Mouse (Mus musculus): ENCODE data around the gene Gm9844. TPM values are rescaled to one million over a fixed set of nuclear protein-coding genes. Genes with fewer than 3 reads are reported as not detected.
"Not testable (repeated sequence)": the region's sequence is repeated elsewhere in the genome, so short reads cannot be mapped to it uniquely, and the experiment has no call there.

The Gm9844 gene
- polyA plus RNA-seq, 1 experiment = 23.1 TPM

DNA sequence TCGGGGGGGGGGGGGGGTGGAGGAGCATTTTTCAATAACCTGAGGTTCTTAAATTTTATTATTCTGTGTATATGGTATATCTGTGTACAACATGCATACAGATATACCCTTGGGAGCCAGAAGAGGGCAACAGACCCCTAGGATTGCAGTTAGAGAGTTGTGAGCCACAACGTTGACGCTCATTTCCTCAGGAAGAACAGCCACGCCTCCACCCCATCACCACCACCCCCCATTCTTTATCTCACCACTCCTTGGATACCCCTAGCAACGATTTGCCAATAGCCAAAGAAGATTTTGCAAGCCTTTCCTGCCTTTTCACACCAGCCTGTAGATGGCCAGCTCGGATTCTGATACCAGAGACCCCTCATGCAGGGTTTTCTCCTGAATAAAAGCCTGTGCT, 16.3 kb upstream of the Gm9844 start:
- Histone ChIP-seq H3K4me1 (peaks cover 37% of the 10 kb centered on the region), H3K9me3 (no peaks in the 10 kb centered on the region), H3K27me3 (replicated peaks) (no peaks in the 10 kb centered on the region), H3K36me3 (replicated peaks; ENCODE audit: low read length) (no peaks in the 10 kb centered on the region), H3K4me3 (replicated peaks) (peak overlapping the region; percentile 69)
- TF ChIP-seq GATA1 (IDR thresholded peaks at IDR 0.05; ENCODE audit: borderline replicate concordance, low read length) (no peak), FLI1 (IDR thresholded peaks at IDR 0.05; ENCODE audit: low read length) (no peak)

GRCm38 (mm10) chr7:24846576-24846975, 15.4 kb upstream of the Gm9844 start:
- not testable (repeated sequence) for H3K4me3 ChIP-seq (replicated peaks); H3K27me3 ChIP-seq (replicated peaks); H3K36me3 ChIP-seq (replicated peaks; ENCODE audit: low read length); H3K9me3 ChIP-seq
- peaks cover 45% of the 10 kb centered on the region for H3K4me1 ChIP-seq

GRCm38 (mm10) chr7:24850162-24850561, 11.9 kb upstream of the Gm9844 start:
- Histone ChIP-seq H3K4me1 (peaks cover 75% of the 10 kb centered on the region), H3K36me3 (replicated peaks; ENCODE audit: low read length) (no peaks in the 10 kb centered on the region), H3K9me3 (no peaks in the 10 kb centered on the region), H3K4me3 (replicated peaks) (peak overlapping the region; percentile 66), H3K27me3 (replicated peaks) (no peaks in the 10 kb centered on the region)
- TF ChIP-seq FLI1 (IDR thresholded peaks at IDR 0.05; ENCODE audit: low read length) (no peak), GATA1 (IDR thresholded peaks at IDR 0.05; ENCODE audit: borderline replicate concordance, low read length) (no peak)

- no peak for TF ChIP-seq FLI1 (IDR thresholded peaks at IDR 0.05; ENCODE audit: low read length)
- no peak for TF ChIP-seq GATA1 (IDR thresholded peaks at IDR 0.05; ENCODE audit: borderline replicate concordance, low read length)
- H3K4me3 ChIP-seq (replicated peaks) = peak overlapping the region; percentile 87
- peaks cover 75% of the 10 kb centered on the region for H3K4me1 ChIP-seq
- H3K27me3 ChIP-seq (replicated peaks) = no peaks in the 10 kb centered on the region
- no peaks in the 10 kb centered on the region for H3K9me3 ChIP-seq
- H3K36me3 ChIP-seq (replicated peaks; ENCODE audit: low read length) = no peaks in the 10 kb centered on the region
These were observed 11.1 kb upstream of the Gm9844 start for GRCm38 (mm10) chr7:24850899-24851303.

- no peaks in the 10 kb centered on the region for H3K36me3 ChIP-seq (replicated peaks; ENCODE audit: low read length)
- peak overlapping the region; percentile 85 for H3K4me3 ChIP-seq (replicated peaks)
- peaks cover 75% of the 10 kb centered on the region for H3K4me1 ChIP-seq
These were observed 10.3 kb upstream of the Gm9844 start for GRCm38 (mm10) chr7:24851596-24852325.

GRCm38 (mm10) chr7:24852557-24853232, 9.3 kb upstream of the Gm9844 start:
- Histone ChIP-seq H3K4me1 (peaks cover 82% of the 10 kb centered on the region), H3K27me3 (replicated peaks) (no peaks in the 10 kb centered on the region), H3K4me3 (replicated peaks) (peak overlapping the region; percentile 85), H3K36me3 (replicated peaks; ENCODE audit: low read length) (no peaks in the 10 kb centered on the region), H3K9me3 (no peaks in the 10 kb centered on the region)
- no peak for TF ChIP-seq FLI1 (IDR thresholded peaks at IDR 0.05; ENCODE audit: low read length)
- no peak for TF ChIP-seq GATA1 (IDR thresholded peaks at IDR 0.05; ENCODE audit: borderline replicate concordance, low read length)

More at GRCm38 (mm10) chr7:24851596-24852325, 10.3 kb upstream of the Gm9844 start:
- Histone ChIP-seq H3K9me3 (no peaks in the 10 kb centered on the region), H3K27me3 (replicated peaks) (no peaks in the 10 kb centered on the region)
- TF ChIP-seq GATA1 (IDR thresholded peaks at IDR 0.05; ENCODE audit: borderline replicate concordance, low read length) = no peak
- no peak for TF ChIP-seq FLI1 (IDR thresholded peaks at IDR 0.05; ENCODE audit: low read length)

DNA sequence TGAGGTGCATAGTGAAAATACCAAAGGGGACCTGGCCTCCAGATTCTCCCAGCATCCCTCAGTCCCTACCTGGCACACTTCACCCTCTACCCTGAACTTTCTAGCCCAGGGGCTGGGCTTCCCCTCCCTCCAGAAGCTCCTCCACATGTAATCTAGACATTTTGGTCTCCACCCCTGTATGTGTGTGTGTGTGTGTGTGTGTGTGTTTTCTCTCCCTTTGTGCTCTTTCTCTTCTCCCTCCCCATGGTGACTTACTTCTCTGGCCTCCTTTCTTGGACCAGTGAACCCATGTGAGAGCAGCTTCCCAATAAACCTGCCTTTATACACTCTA, 8.8 kb upstream of the Gm9844 start:
- TF ChIP-seq FLI1 (IDR thresholded peaks at IDR 0.05; ENCODE audit: low read length) (no peak), GATA1 (IDR thresholded peaks at IDR 0.05; ENCODE audit: borderline replicate concordance, low read length) (no peak)
- H3K4me3 ChIP-seq (replicated peaks) = no peak overlapping the region
- peaks cover 85% of the 10 kb centered on the region for H3K4me1 ChIP-seq
- no peaks in the 10 kb centered on the region for H3K36me3 ChIP-seq (replicated peaks; ENCODE audit: low read length)
- H3K9me3 ChIP-seq = no peaks in the 10 kb centered on the region
- no peaks in the 10 kb centered on the region for H3K27me3 ChIP-seq (replicated peaks)

DNA sequence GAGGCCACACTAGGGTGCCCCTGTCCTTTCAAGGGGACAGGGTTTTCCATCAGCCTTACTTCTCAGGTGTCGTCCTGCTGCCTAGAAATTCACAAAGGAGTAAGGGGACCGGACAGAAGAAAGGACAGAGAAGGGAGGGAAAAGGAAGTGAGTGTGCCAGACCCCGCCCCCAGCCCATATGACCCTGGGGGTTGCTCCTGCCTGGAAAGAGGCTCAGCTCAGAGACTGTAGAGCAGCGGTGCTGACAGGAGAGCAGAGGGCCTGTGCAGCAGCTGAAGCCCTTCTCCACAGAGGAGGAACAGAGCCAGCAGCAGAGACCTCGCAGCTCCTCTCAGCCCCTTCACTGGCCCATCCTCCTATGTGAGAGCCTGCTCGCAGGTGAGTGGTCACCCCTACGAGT, 8.3 kb upstream of the Gm9844 start:
- Histone ChIP-seq H3K4me3 (replicated peaks) (peak overlapping the region; percentile 74), H3K27me3 (replicated peaks) (no peaks in the 10 kb centered on the region), H3K36me3 (replicated peaks; ENCODE audit: low read length) (no peaks in the 10 kb centered on the region), H3K9me3 (no peaks in the 10 kb centered on the region), H3K4me1 (peaks cover 85% of the 10 kb centered on the region)
- no peak for TF ChIP-seq GATA1 (IDR thresholded peaks at IDR 0.05; ENCODE audit: borderline replicate concordance, low read length)
- TF ChIP-seq FLI1 (IDR thresholded peaks at IDR 0.05; ENCODE audit: low read length) = no peak

DNA sequence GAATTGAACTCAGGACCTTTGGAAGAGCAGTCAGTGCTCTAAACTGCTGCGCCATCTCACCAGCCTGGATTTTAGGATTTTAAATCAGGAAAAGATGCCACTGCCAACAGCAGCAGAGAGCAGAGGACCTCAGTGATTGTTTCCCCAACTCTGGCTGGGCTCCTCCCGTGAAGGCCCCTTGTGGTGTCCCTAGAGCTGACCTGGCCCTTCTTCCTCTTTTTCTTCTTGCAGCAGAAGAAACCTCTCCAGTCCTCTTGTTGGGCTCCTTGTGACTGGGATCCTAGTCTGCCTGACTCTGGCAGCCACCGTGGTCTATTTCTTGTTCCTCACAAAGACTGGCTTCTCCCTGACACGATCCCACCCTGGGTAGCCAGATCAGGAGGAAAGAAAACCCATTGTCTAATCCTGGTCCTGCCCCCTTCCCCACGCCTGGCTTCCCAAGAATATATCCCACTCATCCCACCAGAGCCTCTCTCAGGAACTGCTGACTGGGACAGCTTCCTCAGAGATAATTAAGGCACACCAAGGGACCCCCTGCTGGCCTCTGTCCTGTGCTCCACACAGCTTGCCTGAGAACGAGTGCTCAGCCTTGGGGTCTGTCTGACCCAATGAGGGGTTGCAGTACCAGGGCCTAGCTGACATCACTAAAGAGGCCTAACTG, 5.4 kb upstream of the Gm9844 start:
- Histone ChIP-seq H3K36me3 (replicated peaks; ENCODE audit: low read length) (no peaks in the 10 kb centered on the region), H3K4me3 (replicated peaks) (no peak overlapping the region), H3K4me1 (peaks cover 72% of the 10 kb centered on the region), H3K27me3 (replicated peaks) (peaks cover 3% of the 10 kb centered on the region), H3K9me3 (no peaks in the 10 kb centered on the region)
- no peak for TF ChIP-seq FLI1 (IDR thresholded peaks at IDR 0.05; ENCODE audit: low read length)
- no peak for TF ChIP-seq GATA1 (IDR thresholded peaks at IDR 0.05; ENCODE audit: borderline replicate concordance, low read length)

DNA sequence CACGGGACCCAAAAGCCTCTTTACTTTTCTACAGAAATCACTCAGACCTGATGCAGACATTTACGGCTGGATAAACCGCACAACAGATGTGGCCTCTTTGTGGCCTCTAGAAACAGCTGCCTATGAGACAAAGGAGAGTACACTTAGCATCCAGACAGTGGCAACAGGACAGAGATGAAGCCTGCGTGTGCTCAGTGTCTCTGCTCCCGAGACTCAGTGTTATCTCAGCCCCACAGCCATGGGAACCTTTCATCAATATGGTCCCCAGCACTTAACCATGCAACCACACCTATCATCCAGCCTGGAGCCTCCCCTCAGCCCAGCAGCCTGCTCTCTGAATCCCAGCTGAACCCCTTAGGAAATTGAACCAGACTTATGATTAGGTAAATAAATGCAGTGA, 2.8 kb upstream of the Gm9844 start:
- no peaks in the 10 kb centered on the region for H3K9me3 ChIP-seq
- peaks cover 3% of the 10 kb centered on the region for H3K27me3 ChIP-seq (replicated peaks)
- H3K4me1 ChIP-seq = peaks cover 57% of the 10 kb centered on the region
- TF ChIP-seq GATA1 (IDR thresholded peaks at IDR 0.05; ENCODE audit: borderline replicate concordance, low read length) (no peak), FLI1 (IDR thresholded peaks at IDR 0.05; ENCODE audit: low read length) (no peak)
- H3K4me3 ChIP-seq (replicated peaks) = peak overlapping the region; percentile 38
- H3K36me3 ChIP-seq (replicated peaks; ENCODE audit: low read length) = no peaks in the 10 kb centered on the region

Measured in megakaryocyte, embryonic 14.5 days (primary cell).